Mouse (Mus musculus) CH12.LX (cell line): Measurements from ENCODE around the gene Mmp15.
A peak's percentile ranks its signal among the peaks of the same experiment; 100 is the strongest.

Experiments used
- CTCF ChIP-seq, 2 experiments: IDR thresholded peaks in 1 of 2; conservative IDR thresholded peaks in 1 of 2; 2 replicates each; pipeline ENCODE4 v1.5.1; 2011 to 2012; ENCODE audit warnings: low read depth in 2 of 2, low read length in 2 of 2, improper control_type of control experiment in 1 of 2, inconsistent platforms in 1 of 2, mild to moderate bottlenecking in 1 of 2, moderate library complexity in 1 of 2
- ELF1 ChIP-seq: IDR thresholded peaks from 2 replicates; pipeline ENCODE4 v1.6.1; 2014; ENCODE audit warnings: low read depth, mild to moderate bottlenecking, inconsistent platforms, low read length, improper control_type of control experiment
- POLR2A ChIP-seq: IDR thresholded peaks from 2 replicates; pipeline ENCODE4 v1.6.1; 2011; ENCODE audit warnings: low read depth, mild to moderate bottlenecking, improper control_type of control experiment, low read length

GRCm38 (mm10) chr8:95320224-95321139 is 31.6 kb upstream of the Mmp15 start:
- TF ChIP-seq CTCF (conservative IDR thresholded peaks at IDR 0.05 in 1 of 2, IDR thresholded peaks at IDR 0.05 in 1 of 2; ENCODE audit: low read depth in 2 of 2, low read length in 2 of 2) (peak in 1 of 2 experiments; percentile 14; a peak in 1 of 4 replicates), POLR2A (no peak), ELF1 (no peak)
